ENCODE assay signal across 9 mouse cellular contexts in the genomic region with DNA sequence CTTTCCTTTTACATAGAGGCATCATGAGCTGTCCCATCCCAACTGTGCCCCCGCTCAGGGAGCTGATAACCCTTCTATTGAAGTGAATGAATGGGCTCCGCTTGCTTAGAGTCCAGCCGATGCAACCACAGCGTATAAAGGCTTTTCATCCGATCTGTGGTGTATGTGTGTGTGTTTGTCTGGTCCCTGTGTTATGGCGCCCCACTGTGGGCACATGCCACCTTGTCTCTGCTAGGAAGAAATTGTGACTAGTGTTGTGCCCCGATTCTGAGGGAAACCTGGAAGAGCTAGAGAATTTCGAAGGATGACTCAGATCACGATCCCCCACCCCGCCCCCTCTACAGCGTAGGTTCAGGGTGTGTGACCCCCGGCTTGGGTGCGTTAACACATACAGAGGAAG. TPM values are rescaled to one million over a fixed set of nuclear protein-coding genes. Genes with fewer than 3 reads are reported as not detected.
DNase-seq lines count a peak whose midpoint lies in the region; ATAC-seq lines count a peak whose summit lies in the region.
"Had no signal": no experiment of that assay in that cellular context is flagged by ENCODE, and none has a peak within 500 bp of the region (broad histone marks: within the 10 kb centered on the region; RNA-seq: fewer than 3 reads in every experiment).

No protein-coding gene starts in this region.

- H3K4me3 ChIP-seq in hindbrain, embryonic 10.5 days = no peak overlapping the region
- H3K4me3 ChIP-seq: heart, embryonic 15.5 days had no signal

- DNase-seq in frontal cortex, postnatal 25 days (ENCODE audit: low spot score in 2 of 2) = no peak
- DNase-seq in urinary bladder, adult 18-20 months (ENCODE audit: low spot score in 2 of 2) = peak; percentile 29 to 37
- DNase-seq in urinary bladder, postnatal 10 days (ENCODE audit: low spot score) = no peak
- DNase-seq in hindbrain, embryonic 10.5 days (ENCODE audit: low spot score) = peak; percentile 53
- DNase-seq in left cerebral cortex, postnatal 14 days (ENCODE audit: low spot score in 2 of 2) = peak; percentile 66 to 85
- peak; percentile 61 for DNase-seq in retina, postnatal 1 day
- DNase-seq in gastrocnemius, adult 18-20 months (ENCODE audit: low spot score) = no peak

- peaks cover 32% of the 10 kb centered on the region for H3K36me3 ChIP-seq in hindbrain, embryonic 10.5 days
- H3K36me3 ChIP-seq: heart, embryonic 15.5 days had no signal

- H3K4me1 ChIP-seq in hindbrain, embryonic 10.5 days (replicated peaks) = peaks cover 37% of the 10 kb centered on the region

- no peak overlapping the region; the same call in 1 of the 2 replicates for H3K27ac ChIP-seq in hindbrain, embryonic 10.5 days
- H3K27ac ChIP-seq: heart, embryonic 15.5 days had no signal

- H3K27me3 ChIP-seq in hindbrain, embryonic 10.5 days (ENCODE audit: insufficient read depth, poor library complexity, severe bottlenecking) = no peaks in the 10 kb centered on the region; the same call in 1 of the 2 replicates

- H3K9me3 ChIP-seq in hindbrain, embryonic 10.5 days = no peaks in the 10 kb centered on the region
- H3K9me3 ChIP-seq: heart, embryonic 15.5 days had no signal

- WGBS in hindbrain, embryonic 10.5 days = 60% methylated on average over 13 of the region's 13 CpGs

- peak; percentile 87 for ATAC-seq in frontal cortex, adult (ENCODE audit: low TSS enrichment)

- intact Hi-C loops in left cerebral cortex, postnatal 14 days (cut with DNase I) = no loop called here

RNA-seq across cellular contexts. Expression of gene Spire2, which starts 20.3 kb away (rescaled TPM):
- 10.8 and 19.5 TPM in 2 replicates for polyA plus RNA-seq in hindbrain, embryonic 10.5 days (2016; fragmentation: Nextera tagmentation; extraction: Ambion mirVana)
- 10 to 100 TPM; 16.3 to 17.1 TPM for total RNA-seq in left cerebral cortex, postnatal 14 days (2021)
- total RNA-seq in gastrocnemius, adult 18-20 months (2021) = under 1 TPM in 1 of 2 experiments, not detected in 1; 0.09 TPM

RNA-seq across cellular contexts. Expression of gene Tcf25, which starts 20.8 kb away (rescaled TPM):
- polyA plus RNA-seq in hindbrain, embryonic 10.5 days (2016; fragmentation: Nextera tagmentation; extraction: Ambion mirVana) = 159 and 169 TPM in 2 replicates
- 100 to 1,000 TPM; 541 to 593 TPM for total RNA-seq in left cerebral cortex, postnatal 14 days (2021)
- 100 to 1,000 TPM; 128 to 130 TPM for total RNA-seq in gastrocnemius, adult 18-20 months (2021)

RNA-seq across cellular contexts. Expression of gene Fanca, which starts 34.4 kb away (rescaled TPM):
- 35.3 and 40.9 TPM in 2 replicates for polyA plus RNA-seq in hindbrain, embryonic 10.5 days (2016; fragmentation: Nextera tagmentation; extraction: Ambion mirVana)
- total RNA-seq in left cerebral cortex, postnatal 14 days (2021) = 1 to 10 TPM; 4.1 to 6.5 TPM
- total RNA-seq in gastrocnemius, adult 18-20 months (2021) = not detected

RNA-seq across cellular contexts. Expression of gene Mc1r, which starts 54.1 kb away (rescaled TPM):
- 0.05 and 0.21 TPM in 2 replicates for polyA plus RNA-seq in hindbrain, embryonic 10.5 days (2016; fragmentation: Nextera tagmentation; extraction: Ambion mirVana)
- total RNA-seq in left cerebral cortex, postnatal 14 days (2021) = under 1 TPM in 1 of 2 experiments, not detected in 1; 0.09 TPM
- not detected for total RNA-seq in gastrocnemius, adult 18-20 months (2021)
- polyA plus RNA-seq: heart, embryonic 15.5 days had no signal

RNA-seq across cellular contexts. Expression of gene Tubb3, which starts 58.4 kb away (rescaled TPM):
- 560 and 909 TPM in 2 replicates for polyA plus RNA-seq in hindbrain, embryonic 10.5 days (2016; fragmentation: Nextera tagmentation; extraction: Ambion mirVana)
- 100 to 1,000 TPM; 691 to 709 TPM for total RNA-seq in left cerebral cortex, postnatal 14 days (2021)
- total RNA-seq in gastrocnemius, adult 18-20 months (2021) = not detected

Comparison
In these comparisons a context has a peak if more than half of its experiments do, and no peak if none do; other contexts are left out.
1. DNase-seq: peak in urinary bladder, adult 18-20 months (2 of 2), hindbrain, embryonic 10.5 days (single experiment), left cerebral cortex, postnatal 14 days (2 of 2) and retina, postnatal 1 day (single experiment); none in frontal cortex, postnatal 25 days (0 of 2), urinary bladder, postnatal 10 days (single experiment) and gastrocnemius, adult 18-20 months (single experiment).
2. RNA of gene Spire2, which starts 20.3 kb away (total RNA-seq): 16.3 to 17.1 TPM in left cerebral cortex, postnatal 14 days; 0.09 TPM in gastrocnemius, adult 18-20 months; every median in the first group is over 10 times any median in the second.
3. RNA of gene Tcf25, which starts 20.8 kb away (total RNA-seq): 541 to 593 TPM in left cerebral cortex, postnatal 14 days; 128 to 130 TPM in gastrocnemius, adult 18-20 months; every median in the first group is over 4 times any median in the second.
4. RNA of gene Fanca, which starts 34.4 kb away (total RNA-seq): 4.1 to 6.5 TPM in left cerebral cortex, postnatal 14 days; not detected in gastrocnemius, adult 18-20 months; every median in the first group is over 4 times any median in the second.